Mouse (Mus musculus) layer of hippocampus, adult 9-10 months (tissue): ENCODE results near the gene Haus4.

Experiments used
- DNase-seq: peaks from one replicate; pipeline ENCODE4 v3.0.0; 2022; ENCODE audit warnings: low spot score

Haus4 gene

DNA sequence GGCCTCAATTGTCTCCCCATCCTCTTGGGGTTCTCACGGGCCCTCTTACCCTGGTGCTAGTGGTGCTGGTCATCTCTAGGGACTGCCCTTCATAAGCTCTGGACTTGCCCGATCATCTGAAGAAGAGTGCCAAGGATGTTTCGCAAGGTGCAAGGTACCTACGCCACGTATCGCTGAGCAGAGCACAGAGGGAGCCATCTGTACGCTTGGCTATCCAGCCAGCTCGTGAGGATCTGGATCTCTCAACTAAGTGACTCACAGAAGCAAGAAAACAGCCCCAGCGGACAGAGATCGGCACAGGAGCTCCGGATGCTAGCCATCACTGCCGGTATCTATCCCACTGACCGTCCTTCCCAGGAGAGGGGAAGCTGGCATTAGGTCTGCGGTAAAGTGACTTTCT lies 57.7 kb downstream of the Haus4 start:
- DNase-seq, result no peak

DNA sequence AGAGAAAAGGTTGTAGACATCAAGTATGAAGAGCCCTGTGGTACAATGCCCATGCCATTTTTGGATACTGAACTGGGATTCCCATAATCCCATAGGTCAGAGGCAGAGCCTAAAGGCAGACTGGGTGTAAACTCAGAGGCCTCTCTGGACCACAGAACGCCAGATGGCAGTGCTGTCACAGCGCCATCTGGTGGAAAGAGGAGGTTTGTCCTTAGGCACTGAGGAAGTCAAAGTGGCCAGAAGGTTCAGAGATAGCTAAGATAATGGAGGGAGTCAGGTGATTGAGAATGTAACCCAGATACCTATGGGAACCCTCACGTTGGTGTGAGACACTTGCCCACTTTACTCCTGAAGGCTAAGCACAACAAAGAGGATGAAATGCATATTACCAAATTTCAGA lies 60.2 kb downstream of the Haus4 start:
- no peak for DNase-seq

DNA sequence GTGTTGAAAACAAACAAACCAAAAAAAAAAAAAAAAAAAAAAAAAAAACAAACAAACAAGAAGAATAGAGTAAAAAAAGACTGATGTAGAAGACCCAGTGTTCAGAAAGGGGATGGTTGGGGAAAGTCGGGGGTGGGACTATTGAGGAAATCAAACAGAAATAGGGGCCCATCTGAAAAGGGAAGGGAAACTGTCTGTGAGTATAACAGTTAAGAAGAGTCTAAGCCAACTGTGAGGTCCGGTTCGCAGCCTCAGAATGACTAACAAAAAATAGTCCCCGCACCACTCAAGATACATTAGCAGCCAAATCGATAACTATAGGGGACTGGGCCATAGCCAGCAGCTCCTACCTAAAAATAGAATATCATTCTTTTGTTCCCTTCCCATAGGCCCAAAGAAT lies 61.2 kb downstream of the Haus4 start:
- DNase-seq, result no peak

DNA sequence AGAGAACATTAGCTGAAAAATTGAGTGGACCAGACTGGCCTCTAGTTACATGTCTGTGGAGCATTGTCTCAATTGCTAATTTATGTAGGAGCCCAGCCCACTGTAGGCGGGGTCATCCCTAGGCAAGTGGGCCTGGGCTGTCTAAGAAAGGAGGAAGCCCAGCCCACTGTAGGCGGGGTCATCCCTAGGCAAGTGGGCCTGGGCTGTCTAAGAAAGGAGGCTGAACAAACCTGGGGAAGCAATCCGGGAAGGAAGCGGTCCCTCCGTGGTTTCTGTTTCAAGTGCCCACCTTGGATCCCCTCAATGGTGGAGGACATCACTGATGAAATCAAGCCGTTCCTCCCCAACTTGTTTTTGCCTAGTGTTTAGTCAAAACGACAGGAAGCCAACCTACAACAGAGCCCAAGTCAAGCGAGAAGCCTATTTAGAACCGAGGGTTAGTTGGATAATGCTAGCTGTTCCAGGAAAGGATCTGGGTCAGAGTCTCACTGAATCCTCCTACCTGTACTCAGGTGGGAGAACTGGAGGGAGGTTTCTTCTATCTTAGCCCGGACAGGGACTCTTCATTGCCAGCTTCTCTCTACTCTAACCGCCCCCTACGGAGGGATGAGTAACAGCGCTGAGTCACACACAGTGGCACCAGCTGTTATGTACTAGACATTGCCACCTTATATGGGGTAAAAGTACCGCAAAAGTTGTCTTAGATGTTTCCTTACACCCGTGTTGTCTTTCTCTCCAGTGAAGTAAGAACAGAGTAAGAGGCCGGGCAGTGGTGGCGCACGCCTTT lies 61.9 kb downstream of the Haus4 start:
- no peak for DNase-seq
